Mouse (Mus musculus) B cell, adult 62 days (primary cell): ENCODE measurements around the gene Dock9. TPM values are rescaled to one million over a fixed set of nuclear protein-coding genes. Genes with fewer than 3 reads are reported as not detected.

Experiments
- total RNA-seq: library from RNA; stranded (reverse); gene quantifications from 4 replicates; pipeline ENCODE4 v1.2.4, GENCODE M21; 2023

Dock9 gene
- total RNA-seq: 21.5 to 24.3 TPM (median 22.8 TPM) in 4 replicates

DNA sequence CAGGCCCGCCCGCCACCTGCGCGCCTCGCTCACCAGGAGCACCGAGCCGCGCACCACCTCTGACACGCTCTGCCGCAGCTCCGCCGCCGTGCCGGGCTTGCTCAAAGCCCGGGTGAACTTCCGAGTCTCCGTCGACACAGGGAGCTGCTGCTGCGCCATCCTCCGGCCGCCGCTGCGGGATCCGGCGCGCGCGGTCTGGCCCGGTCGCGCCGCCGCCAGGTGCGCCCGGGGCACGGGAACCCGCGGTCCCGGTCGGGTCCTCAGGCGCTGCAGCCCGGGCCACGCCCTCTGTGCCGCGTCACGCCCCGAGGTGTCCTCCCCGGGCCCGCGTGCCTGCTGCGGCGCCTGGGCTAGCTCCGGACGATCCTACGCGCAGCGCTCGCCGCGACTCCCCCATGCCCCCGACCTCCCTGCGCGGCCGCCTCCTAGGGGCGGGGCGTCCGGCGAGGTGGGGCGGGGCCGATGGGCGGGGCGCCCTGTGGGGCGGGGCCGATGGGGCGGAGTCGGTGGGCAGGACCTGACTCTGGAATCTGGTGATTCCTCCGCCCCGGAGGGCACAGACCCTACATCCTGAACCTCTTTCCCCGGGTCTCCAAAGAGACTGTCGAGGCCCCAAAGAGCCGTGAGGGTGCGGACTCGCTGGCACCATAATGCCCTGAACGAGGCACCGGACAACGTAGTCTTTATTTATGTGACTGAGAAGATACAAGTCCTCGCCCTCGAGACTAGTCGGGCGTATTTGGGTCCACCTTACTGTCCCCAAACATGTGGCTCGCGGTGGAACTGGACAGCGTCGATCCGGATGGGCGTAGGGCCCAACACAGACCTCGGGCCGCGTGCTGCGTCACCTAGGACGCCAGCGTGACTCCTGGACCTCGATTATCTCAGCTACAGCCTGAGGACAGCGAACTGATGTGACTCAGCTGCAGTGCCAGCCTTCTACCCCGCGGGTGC, at the start of gene Dock9:
Gene Dock9 (minus strand): TSS at position 381 of the 954 bp plus-strand sequence.

DNA sequence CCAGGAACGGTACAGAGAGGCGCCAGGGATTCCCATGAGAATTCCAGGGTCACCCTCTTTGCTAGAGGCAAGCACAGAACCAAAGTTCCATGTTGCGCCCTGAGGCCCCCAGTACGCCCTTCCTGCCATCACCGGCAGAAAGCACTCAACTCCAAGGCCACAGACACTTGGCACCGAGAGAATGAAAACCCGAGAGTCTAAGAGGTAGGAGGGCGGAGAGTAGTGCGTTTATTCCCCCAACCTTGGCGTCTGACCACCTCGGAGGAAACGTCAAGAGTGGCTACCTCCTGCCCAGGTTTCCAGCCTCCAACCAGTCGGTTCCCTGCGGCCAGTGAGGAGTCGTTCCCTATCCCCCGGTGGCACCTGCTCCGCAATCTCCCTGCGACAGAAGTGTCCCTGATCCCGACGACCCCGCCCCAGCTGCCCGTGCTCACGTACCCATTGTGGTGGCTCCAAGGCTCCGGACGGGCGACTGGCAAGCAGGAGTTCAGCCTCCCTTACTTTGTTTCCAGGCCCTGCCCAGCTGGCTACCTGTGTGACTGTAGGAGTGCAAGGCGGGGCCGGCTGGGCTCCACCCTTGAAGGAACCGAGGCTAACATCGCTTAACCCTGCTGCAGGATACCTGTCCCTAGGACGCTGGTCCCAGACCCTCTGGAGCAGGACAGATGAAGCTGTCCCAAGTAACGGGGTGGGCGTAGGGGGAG, 292.7 kb downstream of the Dock9 start, which contains the start of gene Slc15a1:
Gene Slc15a1 (minus strand): TSS at position 472 of the 704 bp plus-strand sequence.

Other genes with a start within 250 kb of the Dock9 start
- gene Ubac2, start 80.8 kb upstream of the Dock9 start, total RNA-seq: 50.6 to 62.7 TPM (median 55.2 TPM) in 4 replicates
- gene Gpr18, start 117.9 kb upstream of the Dock9 start, total RNA-seq: 116 to 133 TPM (median 124 TPM) in 4 replicates
- gene Gpr183, start 167.4 kb upstream of the Dock9 start, total RNA-seq: 269 to 293 TPM (median 270 TPM) in 4 replicates
- 1.1 to 2.2 TPM (median 1.5 TPM) in 4 replicates for gene Timm8a2, start 236.8 kb upstream of the Dock9 start, total RNA-seq